In the genomic region with DNA sequence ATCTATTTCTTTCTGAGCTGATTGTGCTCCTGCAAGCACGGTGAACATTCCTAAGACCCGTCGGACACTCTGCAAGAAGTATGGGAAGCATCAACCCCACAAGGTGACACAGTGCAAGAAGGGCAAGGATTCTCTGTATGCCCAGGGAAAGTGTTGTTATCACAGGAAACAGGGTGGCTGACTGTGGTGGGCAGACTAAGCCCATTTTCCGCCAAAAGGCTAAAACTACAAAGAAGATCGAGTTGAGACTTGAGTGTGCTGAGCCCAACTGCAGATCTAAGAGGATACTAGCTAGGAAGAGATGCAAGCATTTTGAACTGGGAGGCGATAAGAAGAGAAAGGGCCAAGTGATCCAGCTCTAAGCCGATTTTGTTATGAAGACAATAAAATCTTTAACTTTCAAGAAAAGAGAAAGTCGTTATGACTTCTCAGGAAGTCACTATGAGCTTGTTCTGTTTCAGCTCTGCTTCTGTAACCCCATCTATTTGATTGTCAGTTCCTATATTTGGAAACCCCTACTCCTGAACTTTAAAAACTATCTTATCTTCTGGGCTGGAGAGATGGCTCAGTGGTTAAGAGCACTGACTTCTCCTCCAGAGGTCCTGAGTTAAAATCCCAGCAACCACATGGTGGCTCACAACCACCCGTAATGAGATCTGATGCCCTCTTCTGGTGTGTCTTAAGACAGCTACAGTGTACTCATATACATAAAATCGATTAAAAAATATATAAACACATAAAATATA, we compare ENCODE assay signal across 28 mouse cellular contexts. TPM values are rescaled to one million over a fixed set of nuclear protein-coding genes. Genes with fewer than 3 reads are reported as not detected.
DNase-seq lines count a peak whose midpoint lies in the region; ATAC-seq and TF ChIP-seq lines count a peak whose summit lies in the region.
"Had no signal": no experiment of that assay in that cellular context is flagged by ENCODE, and none has a peak within 500 bp of the region (broad histone marks: within the 10 kb centered on the region; RNA-seq: fewer than 3 reads in every experiment).

No protein-coding gene starts in this region.

- no peak for ATAC-seq in liver, embryonic 12.5 days
- peak; percentile 34 for ATAC-seq in common myeloid progenitor, adult 5-6 weeks (replicated peaks; ENCODE audit: low read depth, poor library complexity, severe bottlenecking)
- no peak for ATAC-seq in liver, embryonic 16.5 days (ENCODE audit: low read depth)
- ATAC-seq: CD4-positive, CD25-positive, alpha-beta regulatory T cell, adult 4 months; forebrain, embryonic 15.5 days; hindbrain, embryonic 16.5 days; Patski had no signal

- H3K27me3 ChIP-seq in liver, embryonic 12.5 days (replicated peaks), result no peaks in the 10 kb centered on the region
- no peaks in the 10 kb centered on the region for H3K27me3 ChIP-seq in liver, embryonic 16.5 days (ENCODE audit: control insufficient read depth, insufficient read depth, low read depth, low read length)
- H3K27me3 ChIP-seq in cerebellum, adult 2 months (ENCODE audit: control insufficient read depth, insufficient read depth, low read length), result no peaks in the 10 kb centered on the region; the same call in 1 of the 2 replicates
- H3K27me3 ChIP-seq: embryonic facial prominence, embryonic 13.5 days; forebrain, embryonic 15.5 days; hindbrain, embryonic 13.5 days; Patski had no signal

- H3K4me1 ChIP-seq in liver, embryonic 12.5 days, result peaks cover 61% of the 10 kb centered on the region
- H3K4me1 ChIP-seq in liver, embryonic 16.5 days (ENCODE audit: control insufficient read depth, low read depth, low read length), result peaks cover 46% of the 10 kb centered on the region
- peaks cover 4% of the 10 kb centered on the region; the same call in 1 of the 2 replicates for H3K4me1 ChIP-seq in cerebellum, adult 2 months (ENCODE audit: control insufficient read depth, insufficient read depth, low read length)
- H3K4me1 ChIP-seq: embryonic facial prominence, embryonic 10.5 days; embryonic facial prominence, embryonic 13.5 days; forebrain, embryonic 12.5 days; forebrain, embryonic 15.5 days; hindbrain, embryonic 10.5 days; hindbrain, embryonic 13.5 days had no signal

- no peaks in the 10 kb centered on the region for H3K9me3 ChIP-seq in liver, embryonic 12.5 days (replicated peaks)
- H3K9me3 ChIP-seq in liver, embryonic 16.5 days (replicated peaks; ENCODE audit: control insufficient read depth, low read length), result no peaks in the 10 kb centered on the region
- H3K9me3 ChIP-seq: embryonic facial prominence, embryonic 10.5 days; embryonic facial prominence, embryonic 13.5 days; forebrain, embryonic 12.5 days; forebrain, embryonic 15.5 days; hindbrain, embryonic 10.5 days; hindbrain, embryonic 13.5 days had no signal

- intact Hi-C loops in gastrocnemius, adult 2 months (cut with DNase I), result no loop called here

- 20% methylated on average over 10 of the region's 10 CpGs for WGBS in liver, embryonic 12.5 days (ENCODE audit: insufficient replicate concordance)
- WGBS in liver, embryonic 16.5 days (ENCODE audit: insufficient replicate concordance), result 23% methylated on average over 10 of the region's 10 CpGs
- WGBS in cerebellum, adult 2 months, result 91% methylated on average over 10 of the region's 10 CpGs

- DNase-seq in liver, result no peak
- peak; percentile 10 for DNase-seq in thymus, postnatal 25 days
- no peak for DNase-seq in thymus, postnatal 10 days (ENCODE audit: low spot score in 2 of 2)
- DNase-seq in cerebellum, adult 2 months, result no peak
- DNase-seq in gastrocnemius, adult 2 months, result no peak
- DNase-seq: adrenal gland, postnatal 10 days; adrenal gland, postnatal 36 days; cerebellum, adult 18-20 months; cerebellum, adult 9-11 months; cerebellum, postnatal 25 days; embryo, embryonic 11 days; gastrocnemius, postnatal 10 days; heart, adult 11 months; heart, postnatal 36 days had no signal

- H3K36me3 ChIP-seq in liver, embryonic 12.5 days, result no peaks in the 10 kb centered on the region
- H3K36me3 ChIP-seq in liver, embryonic 16.5 days (ENCODE audit: control insufficient read depth, insufficient read depth), result no peaks in the 10 kb centered on the region
- H3K36me3 ChIP-seq: embryonic facial prominence, embryonic 10.5 days; embryonic facial prominence, embryonic 13.5 days; forebrain, embryonic 12.5 days; forebrain, embryonic 15.5 days; hindbrain, embryonic 10.5 days; hindbrain, embryonic 13.5 days had no signal

- TF ChIP-seq CTCF in cerebellum, adult 2 months (IDR thresholded peaks at IDR 0.05; ENCODE audit: borderline replicate concordance, insufficient read depth, low read depth, low read length), result no peak
- TF ChIP-seq CTCF in gastrocnemius, adult 2 months (IDR thresholded peaks at IDR 0.05), result no peak

- H3K4me3 ChIP-seq in liver, embryonic 12.5 days, result no peak overlapping the region
- H3K4me3 ChIP-seq in liver, embryonic 16.5 days (ENCODE audit: low read depth, low read length), result no peak overlapping the region
- H3K4me3 ChIP-seq in cerebellum, adult 2 months (replicated peaks; ENCODE audit: insufficient read depth, low read depth, low read length), result no peak overlapping the region
- H3K4me3 ChIP-seq in gastrocnemius, adult 2 months, result no peak overlapping the region
- H3K4me3 ChIP-seq: embryonic facial prominence, embryonic 10.5 days; embryonic facial prominence, embryonic 13.5 days; erythroblast, embryonic 14.5 days; forebrain, embryonic 12.5 days; forebrain, embryonic 15.5 days; hindbrain, embryonic 10.5 days; hindbrain, embryonic 13.5 days had no signal

- H3K4me2 ChIP-seq in liver, embryonic 12.5 days, result peak overlapping the region; percentile 12; the same call in 1 of the 2 replicates
- no peak overlapping the region for H3K4me2 ChIP-seq in liver, embryonic 16.5 days (ENCODE audit: low read depth, low read length)
- H3K4me2 ChIP-seq: embryonic facial prominence, embryonic 13.5 days; forebrain, embryonic 12.5 days; forebrain, embryonic 15.5 days; heart, embryonic 11.5 days; hindbrain, embryonic 13.5 days had no signal

- H3K27ac ChIP-seq in liver, embryonic 12.5 days, result peak overlapping the region; percentile 32; the same call in 1 of the 2 replicates
- H3K27ac ChIP-seq in liver, embryonic 16.5 days (ENCODE audit: low read length), result peak overlapping the region; percentile 10; the same call in 1 of the 2 replicates
- H3K27ac ChIP-seq in cerebellum, adult 2 months (ENCODE audit: insufficient read depth, low read length), result no peak overlapping the region
- H3K27ac ChIP-seq in gastrocnemius, adult 2 months, result no peak overlapping the region
- H3K27ac ChIP-seq: embryonic facial prominence, embryonic 10.5 days; embryonic facial prominence, embryonic 13.5 days; forebrain, embryonic 12.5 days; forebrain, embryonic 15.5 days; hindbrain, embryonic 10.5 days; hindbrain, embryonic 13.5 days had no signal

- H3K9ac ChIP-seq in liver, embryonic 12.5 days, result no peak overlapping the region
- H3K9ac ChIP-seq in liver, embryonic 16.5 days (ENCODE audit: low read depth, low read length), result no peak overlapping the region
- H3K9ac ChIP-seq: embryonic facial prominence, embryonic 13.5 days; forebrain, embryonic 12.5 days; forebrain, embryonic 15.5 days; hindbrain, embryonic 13.5 days had no signal

- no peak for TF ChIP-seq POLR2A in cerebellum, adult 2 months (IDR thresholded peaks at IDR 0.05; ENCODE audit: borderline replicate concordance, insufficient read depth, low read length)

RNA-seq across cellular contexts. Expression of a gene that starts 7.0 kb away (rescaled TPM):
- polyA plus RNA-seq in liver, embryonic 12.5 days (2016; fragmentation: Nextera tagmentation; extraction: Ambion mirVana), result 25.0 and 26.7 TPM in 2 replicates
- 20.5 and 23.3 TPM in 2 replicates for total RNA-seq in common myeloid progenitor, adult 5-6 weeks (2017)
- 7.4 and 7.5 TPM in 2 replicates for polyA plus RNA-seq in liver, embryonic 16.5 days (2015; fragmentation: Nextera tagmentation; extraction: Ambion mirVana)
- polyA plus RNA-seq in cerebellum, adult 2 months (2012; rRNA removed), result 15.1 and 16.4 TPM in 2 replicates
- total RNA-seq in gastrocnemius, adult 2 months (2021), result 10 to 100 TPM; 30.5 to 31.4 TPM

RNA-seq across cellular contexts. Expression of a gene that starts 8.7 kb away (rescaled TPM):
- 355 and 377 TPM in 2 replicates for polyA plus RNA-seq in liver, embryonic 12.5 days (2016; fragmentation: Nextera tagmentation; extraction: Ambion mirVana)
- total RNA-seq in common myeloid progenitor, adult 5-6 weeks (2017), result 206 and 215 TPM in 2 replicates
- 366 and 408 TPM in 2 replicates for polyA plus RNA-seq in liver, embryonic 16.5 days (2015; fragmentation: Nextera tagmentation; extraction: Ambion mirVana)
- polyA plus RNA-seq in cerebellum, adult 2 months (2012; rRNA removed), result 858 and 879 TPM in 2 replicates
- 10 to 100 TPM; 14.4 to 25.0 TPM for total RNA-seq in gastrocnemius, adult 2 months (2021)

RNA-seq across cellular contexts. Expression of a gene that starts 30.2 kb away (rescaled TPM):
- 72.7 and 75.0 TPM in 2 replicates for polyA plus RNA-seq in liver, embryonic 12.5 days (2016; fragmentation: Nextera tagmentation; extraction: Ambion mirVana)
- total RNA-seq in common myeloid progenitor, adult 5-6 weeks (2017), result 77.8 and 81.5 TPM in 2 replicates
- 25.4 and 27.3 TPM in 2 replicates for polyA plus RNA-seq in liver, embryonic 16.5 days (2015; fragmentation: Nextera tagmentation; extraction: Ambion mirVana)
- polyA plus RNA-seq in cerebellum, adult 2 months (2012; rRNA removed), result 25.6 and 26.3 TPM in 2 replicates
- 10 to 100 TPM; 16.1 to 16.8 TPM for total RNA-seq in gastrocnemius, adult 2 months (2021)

RNA-seq across cellular contexts. Expression of a gene that starts 30.3 kb away (rescaled TPM):
- polyA plus RNA-seq in liver, embryonic 12.5 days (2016; fragmentation: Nextera tagmentation; extraction: Ambion mirVana), result 47.3 and 48.1 TPM in 2 replicates
- total RNA-seq in common myeloid progenitor, adult 5-6 weeks (2017), result 21.9 and 41.6 TPM in 2 replicates
- polyA plus RNA-seq in liver, embryonic 16.5 days (2015; fragmentation: Nextera tagmentation; extraction: Ambion mirVana), result 32.1 and 32.5 TPM in 2 replicates
- 60.9 and 70.4 TPM in 2 replicates for polyA plus RNA-seq in cerebellum, adult 2 months (2012; rRNA removed)
- 10 to 100 TPM; 19.4 to 21.6 TPM for total RNA-seq in gastrocnemius, adult 2 months (2021)

RNA-seq across cellular contexts. Expression of a gene that starts 55.1 kb away (rescaled TPM):
- polyA plus RNA-seq in liver, embryonic 12.5 days (2016; fragmentation: Nextera tagmentation; extraction: Ambion mirVana), result 12.0 and 14.0 TPM in 2 replicates
- total RNA-seq in common myeloid progenitor, adult 5-6 weeks (2017), result 26.8 and 27.4 TPM in 2 replicates
- 2.5 and 2.7 TPM in 2 replicates for polyA plus RNA-seq in liver, embryonic 16.5 days (2015; fragmentation: Nextera tagmentation; extraction: Ambion mirVana)
- polyA plus RNA-seq in cerebellum, adult 2 months (2012; rRNA removed), result 6.9 and 7.1 TPM in 2 replicates
- 10 to 100 TPM; 15.6 to 22.2 TPM for total RNA-seq in gastrocnemius, adult 2 months (2021)

Comparison
In these comparisons a context has a peak if more than half of its experiments do, and no peak if none do; other contexts are left out.
1. H3K27ac ChIP-seq: peak in liver, embryonic 12.5 days (single experiment) and liver, embryonic 16.5 days (single experiment); none in cerebellum, adult 2 months (single experiment) and gastrocnemius, adult 2 months (single experiment).